Mouse (Mus musculus) forebrain, embryonic 10.5 days (tissue): ENCODE measurements around the gene Clec4f. TPM values are rescaled to one million over a fixed set of nuclear protein-coding genes. Genes with fewer than 3 reads are reported as not detected.

ENCODE experiments used
- DNase-seq: peaks from one replicate; pipeline ENCODE4 v3.0.0-alpha.2; 2017; ENCODE audit warnings: low spot score; ENCODE audit errors: extremely low spot score
- H3K27ac ChIP-seq: fragments of 300-500 bp; sonication (generic); 2 replicates; pipeline ENCODE4 v1.5.1; 2016; ENCODE audit warnings: mild to moderate bottlenecking
- H3K27me3 ChIP-seq: fragments of 300-500 bp; sonication (generic); 2 replicates; pipeline ENCODE4 v1.6.1; 2016; ENCODE audit warnings: mild to moderate bottlenecking; ENCODE audit not compliant: poor library complexity, severe bottlenecking
- H3K36me3 ChIP-seq: fragments of 300-500 bp; sonication (generic); replicated peaks from 2 replicates; pipeline ENCODE4 v1.6.1; 2016; ENCODE audit warnings: mild to moderate bottlenecking, moderate library complexity
- H3K4me1 ChIP-seq: fragments of 300-500 bp; sonication (generic); 2 replicates; pipeline ENCODE4 v1.6.1; 2016
- H3K4me3 ChIP-seq: fragments of 300-500 bp; sonication (generic); 2 replicates; pipeline ENCODE4 v1.5.1; 2016; ENCODE audit warnings: mild to moderate bottlenecking, moderate library complexity
- H3K9me3 ChIP-seq: fragments of 300-500 bp; sonication (generic); 2 replicates; pipeline ENCODE4 v1.6.1; 2016; ENCODE audit warnings: mild to moderate bottlenecking, moderate library complexity
- WGBS: fragments of 180-500 bp; shearing (Covaris S2); methylation state at CpG from one replicate; pipeline ENCODE4 v1.1.7; 2016; 5-methylcytosine and 5-hydroxymethylcytosine counted together
- polyA plus RNA-seq: library from polyadenylated mRNA; unstranded; fragments of >200 nt; fragmentation: Nextera tagmentation; extraction: Ambion mirVana; gene quantifications from 2 replicates; pipeline ENCODE4 v1.2.1, GENCODE M21; 2016

Gene Clec4f
- not detected in 2 replicates for polyA plus RNA-seq

GRCm38 (mm10) chr6:83656087-83656486 lies at the start of gene Clec4f:
TSS of gene Clec4f (minus strand) at chr6:83656187.
- no peak within 1 kb of the TSS for H3K27ac ChIP-seq
- no peak for DNase-seq
- H3K4me3 ChIP-seq = no peak within 1 kb of the TSS
- no peaks in the 10 kb centered on the region for H3K36me3 ChIP-seq
- 85% methylated on average over 2 of the region's 2 CpGs for WGBS
- H3K27me3 ChIP-seq = no peaks in the 10 kb centered on the region
- no peaks in the 10 kb centered on the region for H3K9me3 ChIP-seq
- no peaks in the 10 kb centered on the region for H3K4me1 ChIP-seq

- no peak overlapping the region for H3K27ac ChIP-seq
- peaks cover 9% of the 10 kb centered on the region for H3K4me1 ChIP-seq
- DNase-seq = no peak
- no peak overlapping the region for H3K4me3 ChIP-seq
- peaks cover 6% of the 10 kb centered on the region; the same call in 1 of the 2 replicates for H3K9me3 ChIP-seq
- peaks cover 100% of the 10 kb centered on the region for H3K27me3 ChIP-seq
- H3K36me3 ChIP-seq = no peaks in the 10 kb centered on the region
- WGBS = 17% methylated on average over 5 of the region's 5 CpGs
Observed at GRCm38 (mm10) chr6:83704701-83705100, 48.7 kb upstream of the Clec4f start.

GRCm38 (mm10) chr6:83704294-83704693 lies 48.3 kb upstream of the Clec4f start:
- 12% methylated on average over 1 of the region's 1 CpGs for WGBS

GRCm38 (mm10) chr6:83703722-83704078 lies 47.7 kb upstream of the Clec4f start:
- peaks cover 6% of the 10 kb centered on the region; the same call in 1 of the 2 replicates for H3K9me3 ChIP-seq
- no peaks in the 10 kb centered on the region for H3K36me3 ChIP-seq
- DNase-seq = no peak
- peaks cover 100% of the 10 kb centered on the region for H3K27me3 ChIP-seq
- H3K4me3 ChIP-seq = no peak overlapping the region
- 1% methylated on average over 10 of the region's 10 CpGs for WGBS
- peaks cover 7% of the 10 kb centered on the region for H3K4me1 ChIP-seq
- no peak overlapping the region for H3K27ac ChIP-seq

More at GRCm38 (mm10) chr6:83704294-83704693, 48.3 kb upstream of the Clec4f start:
- peaks cover 7% of the 10 kb centered on the region for H3K4me1 ChIP-seq
- no peak overlapping the region for H3K4me3 ChIP-seq
- no peaks in the 10 kb centered on the region for H3K36me3 ChIP-seq
- peaks cover 6% of the 10 kb centered on the region; the same call in 1 of the 2 replicates for H3K9me3 ChIP-seq
- H3K27me3 ChIP-seq = peaks cover 100% of the 10 kb centered on the region
- no peak overlapping the region for H3K27ac ChIP-seq
- DNase-seq = no peak

- no peak for DNase-seq
- no peaks in the 10 kb centered on the region for H3K36me3 ChIP-seq
Observed at GRCm38 (mm10) chr6:83703000-83703721, 47.2 kb upstream of the Clec4f start.

GRCm38 (mm10) chr6:83702146-83702999 lies 46.4 kb upstream of the Clec4f start:
- WGBS = under 1% methylated on average over 53 of the region's 53 CpGs
- Histone ChIP-seq H3K4me3 (peak overlapping the region; percentile 23), H3K9me3 (peaks cover 6% of the 10 kb centered on the region; the same call in 1 of the 2 replicates), H3K36me3 (no peaks in the 10 kb centered on the region), H3K4me1 (peaks cover 7% of the 10 kb centered on the region), H3K27me3 (peaks cover 100% of the 10 kb centered on the region), H3K27ac (no peak overlapping the region)
- peak; percentile 65 for DNase-seq

More at GRCm38 (mm10) chr6:83703000-83703721, 47.2 kb upstream of the Clec4f start:
- peaks cover 100% of the 10 kb centered on the region for H3K27me3 ChIP-seq
- H3K9me3 ChIP-seq = peaks cover 6% of the 10 kb centered on the region; the same call in 1 of the 2 replicates
- H3K4me3 ChIP-seq = no peak overlapping the region
- H3K27ac ChIP-seq = no peak overlapping the region
- H3K4me1 ChIP-seq = peaks cover 7% of the 10 kb centered on the region
- 2% methylated on average over 27 of the region's 27 CpGs for WGBS

- Histone ChIP-seq H3K27me3 (peaks cover 100% of the 10 kb centered on the region), H3K36me3 (no peaks in the 10 kb centered on the region), H3K9me3 (peaks cover 6% of the 10 kb centered on the region; the same call in 1 of the 2 replicates), H3K4me3 (no peak overlapping the region), H3K4me1 (peaks cover 7% of the 10 kb centered on the region), H3K27ac (no peak overlapping the region)
- 2% methylated on average over 11 of the region's 11 CpGs for WGBS
- peak; percentile 26 for DNase-seq
Observed at GRCm38 (mm10) chr6:83701001-83701400, 45.0 kb upstream of the Clec4f start.

GRCm38 (mm10) chr6:83699971-83700370 lies 44.0 kb upstream of the Clec4f start:
- peaks cover 7% of the 10 kb centered on the region for H3K4me1 ChIP-seq
- no peaks in the 10 kb centered on the region for H3K36me3 ChIP-seq
- H3K27ac ChIP-seq = no peak overlapping the region
- H3K4me3 ChIP-seq = no peak overlapping the region
- 3% methylated on average over 5 of the region's 5 CpGs for WGBS
- H3K9me3 ChIP-seq = peaks cover 6% of the 10 kb centered on the region; the same call in 1 of the 2 replicates
- H3K27me3 ChIP-seq = peaks cover 100% of the 10 kb centered on the region
- DNase-seq = no peak

GRCm38 (mm10) chr6:83697932-83698331 lies 41.9 kb upstream of the Clec4f start:
- Histone ChIP-seq H3K4me1 (peaks cover 13% of the 10 kb centered on the region), H3K27ac (no peak overlapping the region), H3K27me3 (peaks cover 100% of the 10 kb centered on the region), H3K4me3 (no peak overlapping the region), H3K9me3 (no peaks in the 10 kb centered on the region), H3K36me3 (no peaks in the 10 kb centered on the region)
- 2% methylated on average over 8 of the region's 8 CpGs for WGBS
- no peak for DNase-seq

GRCm38 (mm10) chr6:83696684-83697083 lies 40.7 kb upstream of the Clec4f start:
- Histone ChIP-seq H3K36me3 (no peaks in the 10 kb centered on the region), H3K4me1 (peaks cover 5% of the 10 kb centered on the region; the same call in 1 of the 2 replicates), H3K27me3 (peaks cover 100% of the 10 kb centered on the region), H3K4me3 (no peak overlapping the region), H3K27ac (no peak overlapping the region), H3K9me3 (no peaks in the 10 kb centered on the region)
- WGBS = 1% methylated on average over 7 of the region's 7 CpGs
- no peak for DNase-seq

GRCm38 (mm10) chr6:83695731-83696130 lies 39.7 kb upstream of the Clec4f start:
- Histone ChIP-seq H3K36me3 (no peaks in the 10 kb centered on the region), H3K4me3 (no peak overlapping the region), H3K27me3 (peaks cover 100% of the 10 kb centered on the region), H3K4me1 (peaks cover 5% of the 10 kb centered on the region; the same call in 1 of the 2 replicates), H3K9me3 (no peaks in the 10 kb centered on the region), H3K27ac (no peak overlapping the region)
- DNase-seq = no peak
- WGBS = 10% methylated on average over 3 of the region's 3 CpGs

GRCm38 (mm10) chr6:83693835-83694234 lies 37.8 kb upstream of the Clec4f start:
- H3K9me3 ChIP-seq = no peaks in the 10 kb centered on the region
- no peak overlapping the region for H3K27ac ChIP-seq
- H3K27me3 ChIP-seq = peaks cover 99% of the 10 kb centered on the region
- H3K4me3 ChIP-seq = no peak overlapping the region
- H3K4me1 ChIP-seq = peaks cover 5% of the 10 kb centered on the region; the same call in 1 of the 2 replicates
- H3K36me3 ChIP-seq = no peaks in the 10 kb centered on the region
- WGBS = 1% methylated on average over 9 of the region's 9 CpGs
- DNase-seq = peak; percentile 68
